Mouse (Mus musculus): ENCODE data around the gene Cypt4.
"Not testable (repeated sequence)": the region's sequence is repeated elsewhere in the genome, so short reads cannot be mapped to it uniquely, and the experiment has no call there.

The Cypt4 gene

DNA sequence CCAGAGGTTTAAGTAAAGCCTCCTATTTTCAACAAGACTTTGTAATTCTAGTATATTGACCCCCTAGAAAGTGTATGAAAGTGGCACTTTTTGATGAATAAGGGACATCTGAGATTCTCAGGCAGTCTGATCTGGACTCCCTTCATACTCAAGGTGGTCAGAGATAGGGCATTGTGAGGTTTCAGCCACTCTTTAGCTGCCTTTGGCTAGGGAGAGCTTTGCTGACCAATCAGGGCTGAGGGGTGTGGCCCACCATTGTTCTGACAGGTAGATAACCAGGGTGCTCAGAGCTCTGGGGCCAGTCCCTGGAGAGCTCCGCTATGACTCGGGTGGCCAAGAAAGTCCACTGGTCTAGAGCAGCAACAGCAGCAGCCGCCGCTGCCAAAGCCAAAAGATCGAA is at the start of gene Cypt4:
Gene Cypt4, plus strand, starts transcription at position 301 of the 400 bp plus-strand sequence.
- no peak for DNase-seq (ENCODE audit: low spot score in 2 of 2)

DNA sequence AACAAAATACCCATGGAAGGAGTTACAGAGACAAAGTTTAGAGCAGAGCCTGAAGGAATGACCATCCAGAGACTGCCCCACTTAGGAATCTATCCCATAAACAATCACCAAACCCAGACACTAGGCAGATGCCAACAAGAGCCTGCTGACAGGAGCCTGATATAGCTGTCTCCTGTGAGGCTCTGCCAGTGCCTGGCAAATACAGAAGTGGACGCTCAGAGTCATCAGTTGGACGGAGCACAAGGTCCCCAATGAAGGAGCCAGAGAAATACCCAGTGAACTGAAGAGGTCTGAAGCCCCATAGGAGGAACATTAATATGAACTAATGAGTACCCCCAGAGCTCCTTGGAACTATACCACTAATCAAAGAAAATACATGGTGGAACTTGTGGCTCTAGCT is 12.3 kb downstream of the Cypt4 start:
- DNase-seq (ENCODE audit: low spot score in 2 of 2), result not testable (repeated sequence)
